Mouse (Mus musculus) heart, adult 9 months (tissue): ENCODE measurements around the gene Ccdc194.
"Not testable (repeated sequence)": the region's sequence is repeated elsewhere in the genome, so short reads cannot be mapped to it uniquely, and the experiment has no call there.

Source experiments
- DNase-seq, 2 experiments: peaks; one replicate each; pipeline ENCODE4 v3.0.0; 2022; ENCODE audit warnings: low spot score in 2 of 2

Gene Ccdc194

GRCm38 (mm10) chr8:71554001-71554400 lies 28.5 kb upstream of the Ccdc194 start:
- no peak for DNase-seq

- no peak for DNase-seq
Observed at GRCm38 (mm10) chr8:71552770-71553169, 27.3 kb upstream of the Ccdc194 start.

GRCm38 (mm10) chr8:71550754-71551153 lies 25.2 kb upstream of the Ccdc194 start:
- no peak for DNase-seq

GRCm38 (mm10) chr8:71547590-71547989 lies 22.1 kb upstream of the Ccdc194 start:
- DNase-seq, result no peak

- DNase-seq, result no peak
Observed at GRCm38 (mm10) chr8:71545053-71545452, 19.5 kb upstream of the Ccdc194 start.

- no peak for DNase-seq
Observed at GRCm38 (mm10) chr8:71543755-71544154, 18.2 kb upstream of the Ccdc194 start.

- DNase-seq, result peak; percentile 99
Observed at GRCm38 (mm10) chr8:71542632-71543343, 17.3 kb upstream of the Ccdc194 start, which contains the start of gene Mvb12a. TSS of gene Mvb12a (plus strand) at chr8:71542922.

- DNase-seq, result peak; percentile 95
Observed at GRCm38 (mm10) chr8:71537028-71537867, 11.7 kb upstream of the Ccdc194 start, which contains the start of gene Bst2. TSS of gene Bst2 (minus strand) at chr8:71537456.

- DNase-seq, result no peak
Observed at GRCm38 (mm10) chr8:71535663-71536062, 10.2 kb upstream of the Ccdc194 start.

- no peak for DNase-seq
Observed at GRCm38 (mm10) chr8:71534263-71534810, 8.8 kb upstream of the Ccdc194 start.

- not testable (repeated sequence) for DNase-seq
Observed at GRCm38 (mm10) chr8:71530735-71531467, 5.4 kb upstream of the Ccdc194 start.

GRCm38 (mm10) chr8:71528362-71529073 lies 3.0 kb upstream of the Ccdc194 start:
- DNase-seq, result peak; percentile 57 to 75

- DNase-seq, result peak in 1 of 2 experiments; percentile 58
Observed at GRCm38 (mm10) chr8:71527162-71527870, 1.8 kb upstream of the Ccdc194 start.

- no peak for DNase-seq
Observed at GRCm38 (mm10) chr8:71526272-71526671, 761 bp upstream of the Ccdc194 start.

GRCm38 (mm10) chr8:71521634-71522033 lies 3.9 kb downstream of the Ccdc194 start:
- peak; percentile 88 to 93 for DNase-seq

GRCm38 (mm10) chr8:71519037-71519825 lies 6.3 kb downstream of the Ccdc194 start:
- peak in 1 of 2 experiments; percentile 66 for DNase-seq

- no peak for DNase-seq
Observed at GRCm38 (mm10) chr8:71516786-71517185, 8.7 kb downstream of the Ccdc194 start.

- no peak for DNase-seq
Observed at GRCm38 (mm10) chr8:71515043-71515442, 10.5 kb downstream of the Ccdc194 start.

GRCm38 (mm10) chr8:71513018-71513754 lies 12.3 kb downstream of the Ccdc194 start:
- no peak for DNase-seq
